Mouse (Mus musculus) mesoderm, embryonic 11.5 days (tissue): ENCODE results near the gene Ptpn14.

Experiments
- DNase-seq: peaks from one replicate; pipeline ENCODE4 v3.0.0-alpha.2; 2012; ENCODE audit warnings: low read depth, low spot score

Ptpn14 gene

GRCm38 (mm10) chr1:189770516-189770915, 42.4 kb downstream of the Ptpn14 start:
- no peak for DNase-seq

DNA sequence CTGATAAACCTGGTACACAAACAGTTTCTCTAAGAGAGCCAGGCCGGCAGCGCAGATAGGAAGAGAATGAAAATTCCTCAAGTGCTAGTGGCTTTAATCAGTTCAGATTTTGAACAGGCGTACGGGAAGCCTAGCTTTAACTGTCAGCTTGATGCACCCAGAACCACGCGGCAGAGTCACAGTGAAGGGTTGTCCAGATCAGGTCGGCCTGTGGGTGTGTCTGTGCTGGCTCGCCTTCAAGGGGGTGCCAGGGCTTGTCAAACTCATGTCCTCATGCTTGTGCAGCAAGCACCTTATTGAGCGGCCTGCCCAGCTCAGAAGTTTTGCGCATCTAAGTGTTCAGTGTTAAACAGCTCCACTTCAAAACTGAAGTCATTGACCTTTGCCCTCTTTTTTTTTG, 44.6 kb downstream of the Ptpn14 start:
- no peak for DNase-seq

DNA sequence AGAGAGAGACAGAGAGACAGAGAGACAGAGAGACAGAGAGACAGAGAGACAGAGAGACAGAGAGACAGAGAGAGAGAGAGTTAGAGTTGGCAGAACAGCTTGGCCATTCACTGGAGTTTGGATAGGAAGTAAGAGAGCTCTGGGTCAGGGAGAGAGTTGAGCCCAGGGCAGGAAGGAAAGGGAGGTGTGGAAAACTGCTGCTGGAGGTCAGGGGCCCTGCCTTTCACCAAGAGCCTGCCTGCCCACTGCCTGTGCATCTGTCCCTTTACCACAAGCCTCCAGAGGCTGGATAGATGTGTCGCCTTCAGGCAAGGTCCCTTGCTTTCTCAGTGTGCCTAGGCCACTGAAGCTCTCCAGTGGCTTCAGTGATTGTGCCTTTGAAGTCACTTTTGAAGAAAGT, 46.7 kb downstream of the Ptpn14 start:
- no peak for DNase-seq

GRCm38 (mm10) chr1:189777207-189777606, 49.1 kb downstream of the Ptpn14 start:
- no peak for DNase-seq

GRCm38 (mm10) chr1:189778343-189778742, 50.3 kb downstream of the Ptpn14 start:
- DNase-seq, result peak; percentile 56

GRCm38 (mm10) chr1:189779226-189779625, 51.2 kb downstream of the Ptpn14 start:
- no peak for DNase-seq

DNA sequence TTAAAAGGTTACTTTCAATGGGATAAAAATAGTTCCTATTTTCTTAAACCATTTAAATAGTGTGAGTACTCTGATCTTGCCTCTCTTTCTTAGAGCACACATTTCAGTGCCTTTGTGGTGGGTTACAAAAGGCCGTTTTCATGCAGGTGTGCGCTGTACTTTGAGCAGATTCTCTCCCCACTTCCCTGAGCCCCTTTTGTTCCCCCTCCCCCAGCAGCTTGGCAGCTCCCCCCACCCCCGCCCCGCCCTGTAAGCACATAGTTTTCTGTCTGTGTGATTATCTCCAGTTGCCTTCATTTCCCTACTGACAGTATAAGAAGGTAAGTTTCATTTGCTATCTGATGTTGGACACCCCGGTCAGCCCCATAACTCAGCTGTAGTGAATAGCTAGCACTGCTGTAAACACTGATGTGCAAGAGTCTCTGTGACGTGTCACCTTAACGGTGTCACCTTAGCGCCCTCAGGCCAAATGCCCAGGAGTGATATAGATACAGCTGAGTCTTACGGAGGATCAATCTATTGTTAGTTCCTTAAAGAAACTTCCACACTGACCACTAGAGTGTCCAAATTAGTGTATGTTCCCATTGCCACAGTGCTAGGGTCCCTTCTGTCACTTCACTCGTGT, 53.8 kb downstream of the Ptpn14 start:
- DNase-seq, result no peak

DNA sequence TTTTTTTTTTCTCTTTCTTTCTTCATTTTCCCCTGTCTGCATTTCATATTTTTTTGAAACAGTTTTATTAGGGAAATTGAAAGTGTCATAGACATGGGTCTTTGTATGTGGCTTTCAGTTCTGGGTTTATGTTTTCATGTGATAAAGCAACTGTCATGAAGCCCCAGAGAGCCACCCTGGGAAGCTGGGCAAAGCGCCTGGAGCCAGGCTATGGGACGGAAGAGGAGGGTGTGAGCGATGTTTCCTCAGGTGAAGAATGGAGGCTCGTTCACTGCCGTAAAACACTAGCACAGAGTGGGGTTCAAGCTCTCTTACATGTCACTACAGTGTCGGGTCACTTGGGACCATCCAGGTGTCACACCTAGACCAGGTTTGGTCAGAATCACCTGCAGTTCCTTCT, 54.6 kb downstream of the Ptpn14 start:
- no peak for DNase-seq

DNA sequence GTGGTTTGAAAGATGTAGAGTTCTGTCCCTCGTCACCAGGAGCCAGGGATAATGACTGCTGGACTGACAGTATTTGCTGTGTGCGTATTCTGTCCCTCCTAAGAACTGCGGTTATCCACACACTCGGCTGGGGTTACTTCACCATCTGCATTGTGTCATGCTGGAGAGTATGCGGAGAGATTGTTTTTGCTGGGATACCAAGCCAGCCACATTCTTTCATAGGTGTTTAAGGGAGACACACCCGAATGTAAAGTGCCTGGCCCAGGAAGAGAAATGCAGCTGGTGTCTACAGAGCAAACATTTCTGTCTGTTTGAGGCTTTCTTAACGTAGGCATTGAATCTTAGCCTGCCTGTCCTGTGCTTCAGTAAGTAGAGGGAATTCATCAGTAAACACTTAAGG, 56.4 kb downstream of the Ptpn14 start:
- no peak for DNase-seq

- no peak for DNase-seq
These were observed 58.8 kb downstream of the Ptpn14 start for GRCm38 (mm10) chr1:189786707-189787485.

GRCm38 (mm10) chr1:189789545-189789944, 61.5 kb downstream of the Ptpn14 start:
- DNase-seq, result no peak

DNA sequence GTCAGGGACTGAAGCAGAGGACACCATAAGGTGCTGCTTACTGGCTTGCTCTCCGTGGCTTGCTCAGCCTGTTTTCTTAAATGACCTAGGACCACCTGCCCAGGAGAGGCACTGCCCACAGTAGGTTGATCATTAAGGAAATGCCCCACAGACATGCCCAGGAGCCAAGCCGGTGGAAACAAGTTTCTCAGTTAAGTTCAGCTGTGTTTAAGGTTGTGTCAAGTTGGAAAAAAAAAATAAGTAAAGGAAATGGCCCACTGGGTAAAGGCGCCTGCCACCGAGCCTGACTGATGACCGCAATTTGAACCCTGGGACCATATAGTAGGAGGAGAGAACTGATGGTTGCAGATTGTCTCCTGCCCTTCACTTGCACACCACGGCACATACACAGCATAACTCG, 62.6 kb downstream of the Ptpn14 start:
- no peak for DNase-seq

GRCm38 (mm10) chr1:189791534-189792217, 63.6 kb downstream of the Ptpn14 start:
- DNase-seq, result no peak

- no peak for DNase-seq
These were observed 64.6 kb downstream of the Ptpn14 start for GRCm38 (mm10) chr1:189792560-189793195.

- DNase-seq, result no peak
These were observed 70.9 kb downstream of the Ptpn14 start for GRCm38 (mm10) chr1:189798949-189799348.

DNA sequence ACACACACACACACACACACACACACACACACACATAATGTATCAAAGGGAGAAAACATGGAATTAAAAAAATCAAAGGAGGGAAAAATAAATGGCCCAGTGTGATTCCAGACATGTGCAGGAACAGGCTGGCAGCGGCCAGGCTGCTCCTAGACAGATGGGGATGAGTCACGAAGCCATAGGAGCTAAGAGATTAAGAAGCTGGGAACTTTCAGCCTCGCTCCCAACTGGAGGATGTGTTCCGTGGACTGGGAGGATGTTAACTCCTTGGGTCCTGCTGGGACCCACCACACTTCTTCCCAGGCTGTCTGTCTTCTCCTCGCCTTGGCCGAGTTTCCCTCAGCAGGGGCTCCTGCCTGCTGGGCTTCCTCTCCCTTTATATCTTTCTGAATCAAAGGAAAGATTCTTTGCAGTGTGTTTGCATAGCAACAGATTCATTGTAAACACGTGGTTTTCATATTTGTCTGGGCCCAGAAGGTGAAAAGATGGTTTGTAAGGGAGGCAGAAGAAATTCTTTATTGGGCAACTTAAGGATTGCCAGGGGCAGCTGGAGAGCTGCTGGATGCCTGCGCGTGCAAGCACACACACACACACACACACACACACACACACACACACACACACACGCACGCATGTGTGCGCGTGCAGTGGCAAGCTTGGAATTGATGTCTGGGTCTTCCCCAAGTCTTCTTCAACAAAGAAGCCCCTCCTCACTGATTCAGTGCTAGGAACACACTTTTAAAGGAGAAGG, 72.3 kb downstream of the Ptpn14 start:
- DNase-seq, result no peak

- no peak for DNase-seq
These were observed 73.2 kb downstream of the Ptpn14 start for GRCm38 (mm10) chr1:189801303-189801702.

GRCm38 (mm10) chr1:189802575-189802974, 74.5 kb downstream of the Ptpn14 start:
- DNase-seq, result no peak

DNA sequence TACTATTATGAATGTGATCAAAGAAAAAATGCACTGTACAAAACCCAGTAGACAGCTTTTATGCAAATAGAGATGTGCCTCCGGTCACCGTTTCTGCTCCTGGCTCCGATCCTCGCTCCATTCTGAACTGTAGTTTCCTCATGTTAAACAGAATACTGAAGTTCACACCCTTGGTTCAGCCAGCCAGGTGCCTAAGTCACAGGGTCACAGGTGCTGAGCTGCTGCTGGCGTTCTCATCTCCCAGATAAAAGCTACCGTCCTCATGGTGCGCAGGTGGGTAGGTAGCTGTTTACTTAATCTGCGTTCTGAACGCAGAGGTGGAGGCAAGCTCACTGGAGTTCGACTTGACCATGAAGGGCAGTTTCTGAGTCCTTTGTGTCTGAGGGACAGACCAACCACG, 75.7 kb downstream of the Ptpn14 start:
- no peak for DNase-seq

DNA sequence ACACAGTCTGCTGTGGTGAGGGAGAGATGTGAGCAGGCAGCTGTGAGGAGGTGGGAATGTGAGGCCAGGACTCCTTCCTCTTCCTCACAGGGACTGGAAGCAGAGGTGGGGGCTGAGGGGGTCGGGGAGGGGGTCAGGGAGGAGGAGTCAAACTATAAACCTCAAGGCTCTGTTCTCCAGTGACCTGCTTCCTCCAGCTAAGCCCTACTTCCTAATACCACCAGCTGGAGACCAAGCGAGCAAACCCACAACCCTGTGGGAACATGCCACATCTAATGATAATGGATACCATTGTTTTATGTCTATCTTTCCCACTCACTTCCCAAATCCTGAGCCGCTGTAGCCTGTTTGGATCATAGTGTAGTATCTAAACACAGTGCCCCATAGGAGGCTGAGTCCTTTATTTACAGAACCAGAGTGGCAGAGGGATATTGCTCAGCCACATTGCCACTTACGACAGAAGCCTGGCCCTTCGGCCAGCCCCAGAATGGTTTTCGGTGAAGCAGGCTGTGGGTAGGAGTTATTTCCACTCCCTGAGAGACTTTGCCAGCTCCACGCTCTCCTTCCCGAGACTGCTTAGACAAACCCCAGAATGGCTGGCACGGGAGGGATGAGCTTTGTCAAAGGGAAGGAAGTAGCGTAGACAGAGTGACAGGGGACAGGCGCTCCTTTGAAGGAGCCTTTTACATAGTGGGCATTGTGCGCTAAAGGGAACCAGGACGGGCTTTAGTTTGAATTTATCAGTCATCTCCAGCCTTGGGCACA, 78.6 kb downstream of the Ptpn14 start:
- no peak for DNase-seq

DNA sequence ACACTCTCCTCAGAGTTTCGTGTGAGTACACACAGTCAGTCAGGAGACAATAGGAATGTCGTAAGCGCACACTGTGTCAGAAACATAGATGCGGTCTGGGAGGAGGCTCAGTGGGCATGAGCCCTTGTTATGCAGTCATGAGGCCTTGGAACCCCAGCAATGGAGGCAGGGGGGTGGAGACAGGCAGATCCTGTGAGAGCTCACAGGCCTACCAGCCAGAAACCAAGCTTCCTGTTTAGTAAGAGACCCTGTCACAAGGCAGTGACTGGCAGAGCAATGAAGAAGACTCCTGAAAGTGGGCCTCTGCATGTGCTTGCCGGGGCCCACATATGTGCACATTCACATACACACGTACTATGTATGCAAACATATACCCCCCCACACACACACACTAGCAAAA, 79.9 kb downstream of the Ptpn14 start:
- no peak for DNase-seq
